Mouse (Mus musculus) 3134 (cell line): ENCODE measurements at regions not wholly inside any gene's neighbourhood (a gene's known extent, or its start where the extent isn't known, plus 50 kb on each side); places are given as distances from the start of the nearest gene placed in this dataset.
A peak's percentile ranks its signal among the peaks of the same experiment; 100 is the strongest.

Experiments used
- DNase-seq: peaks from one replicate; pipeline ENCODE4 v3.0.0-alpha.2; 2011; ENCODE audit warnings: low spot score; ENCODE audit not compliant: insufficient read length; ENCODE audit errors: extremely low read depth

DNA sequence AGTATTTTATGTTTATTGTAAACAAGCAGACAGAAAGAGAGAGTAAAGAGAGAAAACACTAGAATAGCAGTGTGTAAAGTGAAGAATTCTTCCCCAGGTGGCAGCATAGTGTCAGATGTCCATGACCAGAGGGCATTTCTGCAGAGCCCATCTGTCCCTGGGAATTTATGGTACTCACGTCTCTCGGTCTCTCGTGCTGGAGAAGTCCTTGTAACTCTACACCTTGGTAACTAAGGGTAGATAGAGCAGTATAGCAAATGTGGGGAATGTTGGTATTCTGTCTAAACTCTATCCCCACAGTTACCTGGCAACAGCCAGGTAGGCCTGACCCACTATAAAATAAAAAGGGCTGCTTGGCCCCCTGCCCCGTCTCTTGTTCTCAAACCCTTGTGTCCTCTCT lies 122.5 kb upstream of the Tsc22d1 start:
- no peak for DNase-seq

- no peak for DNase-seq
Measured at GRCm38 (mm10) chr14:76295411-76296169, 119.2 kb upstream of the Tsc22d1 start.

GRCm38 (mm10) chr14:76297864-76298263 lies 116.9 kb upstream of the Tsc22d1 start:
- no peak for DNase-seq

- DNase-seq: no peak
Measured at GRCm38 (mm10) chr14:76302322-76302991, 112.3 kb upstream of the Tsc22d1 start.

- no peak for DNase-seq
Measured at GRCm38 (mm10) chr14:76307603-76308002, 107.2 kb upstream of the Tsc22d1 start.

- DNase-seq: no peak
Measured at GRCm38 (mm10) chr14:76308188-76308812, 106.5 kb upstream of the Tsc22d1 start.

- no peak for DNase-seq
Measured at GRCm38 (mm10) chr14:76309606-76310005, 105.2 kb upstream of the Tsc22d1 start.

DNA sequence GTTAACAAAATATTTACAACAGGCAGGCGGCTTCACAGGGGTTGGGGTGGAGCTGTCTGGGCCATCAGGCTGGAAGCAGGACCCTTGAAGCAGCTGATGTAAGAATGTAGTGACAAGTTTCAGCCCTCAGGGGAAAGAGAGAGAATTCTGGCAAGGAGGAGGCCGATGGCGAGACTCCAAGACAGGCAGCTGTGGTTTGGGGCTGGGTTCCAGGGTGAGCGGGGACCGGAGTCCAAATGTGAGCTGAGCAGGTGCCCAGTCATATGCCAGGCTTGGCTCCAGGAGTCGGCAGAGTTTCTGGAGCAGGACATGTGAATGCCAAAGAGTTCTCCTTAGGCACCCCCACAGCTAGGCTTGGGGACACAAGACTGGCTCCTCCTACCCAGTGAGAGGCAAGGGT lies 104.5 kb upstream of the Tsc22d1 start:
- DNase-seq: peak; percentile 84

DNA sequence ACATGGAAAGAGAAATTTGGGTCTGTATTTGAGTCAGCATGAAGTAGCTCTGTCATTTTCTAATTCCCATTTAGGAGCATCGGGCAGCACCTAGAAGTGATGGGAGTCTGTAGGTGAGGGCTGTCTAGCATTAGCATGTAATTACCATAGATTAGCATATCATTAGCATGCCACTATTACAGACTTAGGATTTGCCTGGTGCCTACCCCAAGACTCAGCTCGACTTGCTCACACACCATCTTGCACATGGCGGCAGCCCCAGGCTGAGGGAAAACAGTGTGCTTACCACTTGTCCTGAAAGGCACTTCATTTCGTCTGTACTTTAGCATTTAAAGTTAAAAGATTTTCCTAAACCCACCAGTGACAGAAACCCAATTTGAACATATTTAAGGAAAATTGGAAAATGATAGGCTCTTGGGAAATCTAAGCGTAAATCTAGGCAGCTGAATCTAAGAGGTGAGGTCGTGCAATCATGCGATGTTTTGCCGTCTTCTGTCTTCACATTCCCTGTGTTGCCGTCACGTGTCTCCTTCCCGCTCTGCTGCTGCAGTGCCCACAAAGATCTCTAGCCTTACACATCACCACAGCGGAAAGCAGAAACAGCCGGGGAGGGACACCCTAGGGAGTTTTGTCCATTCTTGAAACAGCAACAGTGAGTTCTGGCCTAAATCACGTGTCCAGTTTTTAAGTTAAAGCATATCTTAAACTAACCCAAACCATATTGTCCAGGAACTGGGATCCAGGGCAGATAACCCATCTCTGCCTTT lies 101.2 kb upstream of the Tsc22d1 start:
- DNase-seq: no peak

DNA sequence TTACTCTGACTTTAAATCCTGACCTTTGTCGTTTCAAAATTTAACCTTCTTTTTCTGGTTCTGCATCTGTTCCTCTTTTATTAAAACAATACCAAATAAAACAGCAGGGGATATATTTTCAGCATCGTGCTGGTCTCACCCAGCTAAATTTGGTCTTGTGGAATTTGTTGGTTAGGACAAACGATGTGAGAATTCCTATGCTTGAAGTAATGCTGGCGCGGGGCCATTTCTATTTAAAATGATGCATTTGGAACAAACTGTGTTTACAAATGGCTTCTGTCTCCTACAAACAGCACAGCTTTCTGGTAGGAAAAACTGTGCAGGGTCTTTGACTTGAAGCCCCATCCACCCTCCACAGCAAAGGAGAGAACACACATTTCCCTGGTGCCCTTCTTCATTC lies 96.3 kb upstream of the Tsc22d1 start:
- peak; percentile 15 for DNase-seq

- no peak for DNase-seq
Measured at GRCm38 (mm10) chr14:76324246-76324645, 90.5 kb upstream of the Tsc22d1 start.

DNA sequence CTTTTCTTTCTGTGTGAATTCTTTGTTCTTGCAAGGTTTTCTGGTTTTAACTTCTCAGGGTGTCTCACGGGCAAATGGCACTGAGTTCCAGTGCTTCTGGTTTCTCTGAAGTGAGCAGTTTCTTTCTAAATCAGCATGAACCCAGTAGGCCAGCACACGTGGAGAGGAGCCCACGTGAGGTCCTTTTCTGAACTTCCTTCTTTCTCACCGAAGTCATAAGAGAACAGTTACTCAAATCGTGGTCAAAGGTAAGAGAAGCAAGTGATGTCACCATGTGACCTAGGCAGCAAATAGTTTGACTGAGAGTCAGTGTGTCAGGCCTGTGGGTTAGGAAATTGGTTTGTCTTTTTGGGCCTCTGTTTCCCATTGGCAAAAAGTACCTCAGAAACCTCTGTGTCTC lies 84.8 kb upstream of the Tsc22d1 start:
- no peak for DNase-seq

DNA sequence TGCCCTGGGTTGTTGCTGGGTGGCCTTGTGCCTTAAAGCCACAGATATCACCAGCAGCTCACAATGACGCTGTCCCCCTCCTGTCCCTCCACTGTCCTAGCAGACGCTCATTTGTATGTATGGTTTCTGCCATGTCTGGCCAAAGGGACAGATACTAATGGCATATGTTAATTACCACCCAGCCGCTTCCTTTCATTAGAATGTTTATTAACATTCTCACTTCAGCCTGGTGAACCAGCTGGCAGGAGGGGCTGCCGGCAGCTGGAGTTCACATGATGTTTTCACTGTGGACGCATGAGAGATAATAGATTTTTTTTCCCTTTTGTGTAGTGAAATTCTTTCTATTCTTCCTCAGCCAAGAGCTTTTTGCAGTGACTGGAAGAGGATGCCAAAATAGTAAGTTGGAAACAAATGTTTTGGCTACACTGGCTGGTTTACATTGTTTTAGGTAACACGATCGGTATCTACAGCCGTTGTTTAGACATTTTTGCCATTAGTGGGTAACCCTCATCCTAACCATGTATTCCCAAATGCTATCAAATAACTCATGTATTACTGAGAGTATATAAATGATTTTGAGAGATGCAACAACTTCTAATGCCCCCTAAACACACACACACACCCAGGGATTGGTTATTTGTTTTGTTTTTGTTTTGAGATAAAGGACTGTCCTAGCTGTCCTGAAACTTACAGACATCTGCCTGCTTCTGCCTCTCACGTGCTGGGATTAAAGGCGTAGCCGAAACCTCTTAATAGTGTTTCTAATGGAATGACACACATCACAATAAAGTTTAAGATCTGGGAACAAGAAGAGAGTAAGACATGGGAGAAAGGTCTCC lies 83.0 kb upstream of the Tsc22d1 start:
- no peak for DNase-seq

DNA sequence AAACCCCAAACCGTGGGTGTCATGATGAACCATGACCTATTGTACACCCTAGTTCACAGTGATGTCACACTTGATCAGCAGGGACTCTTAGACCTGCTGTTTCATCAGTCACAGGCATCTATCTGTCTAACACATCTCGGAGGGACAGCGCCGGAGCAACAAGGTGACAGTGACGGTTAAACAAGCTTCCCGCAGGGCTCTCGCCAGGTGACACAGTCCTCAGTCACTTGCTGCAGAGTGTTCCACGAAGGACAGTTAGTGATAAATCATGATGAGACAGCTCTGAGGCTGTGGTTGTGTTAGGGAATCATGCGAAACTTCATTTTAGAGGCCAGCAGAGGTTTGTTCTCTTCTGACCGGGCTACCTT lies 82.4 kb upstream of the Tsc22d1 start:
- DNase-seq: no peak

DNA sequence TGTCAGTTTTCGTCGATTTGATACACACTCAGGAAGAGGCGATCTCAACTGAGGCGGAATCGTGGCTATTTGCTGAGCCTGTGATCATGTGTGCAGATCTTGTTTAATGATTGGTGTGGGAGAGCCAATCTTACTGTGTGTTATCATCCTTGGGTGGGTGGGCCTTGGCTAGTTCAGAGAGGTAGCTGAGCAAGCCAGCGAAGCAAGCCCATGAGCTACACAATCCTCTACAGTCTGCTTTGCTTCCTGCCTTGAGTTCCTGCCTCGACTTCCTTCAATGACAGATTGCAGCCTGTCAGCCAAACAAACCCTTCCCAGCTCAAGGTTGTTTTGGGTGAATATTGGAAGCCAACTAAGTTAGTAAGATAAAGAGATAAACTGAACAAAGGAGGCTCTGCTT lies 74.0 kb upstream of the Tsc22d1 start:
- DNase-seq: no peak

DNA sequence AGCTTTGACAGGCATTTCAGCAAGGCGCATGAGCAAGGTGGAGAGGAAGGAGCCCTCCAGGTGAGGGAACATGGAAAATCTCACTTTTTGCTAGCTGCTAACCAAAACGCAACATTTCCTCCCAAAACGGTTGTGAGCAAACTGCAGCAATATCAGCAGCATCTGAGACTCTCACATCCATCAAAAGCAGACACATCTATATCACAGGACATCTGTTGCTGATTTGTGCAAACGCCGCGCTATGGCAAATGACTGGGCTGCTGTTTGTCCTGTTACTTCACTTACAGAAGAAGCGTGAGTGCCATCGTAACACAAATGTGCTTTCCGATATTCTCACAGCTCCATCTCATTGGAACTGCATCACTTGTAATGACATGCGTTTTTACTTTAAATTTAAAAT lies 73.5 kb upstream of the Tsc22d1 start:
- no peak for DNase-seq

DNA sequence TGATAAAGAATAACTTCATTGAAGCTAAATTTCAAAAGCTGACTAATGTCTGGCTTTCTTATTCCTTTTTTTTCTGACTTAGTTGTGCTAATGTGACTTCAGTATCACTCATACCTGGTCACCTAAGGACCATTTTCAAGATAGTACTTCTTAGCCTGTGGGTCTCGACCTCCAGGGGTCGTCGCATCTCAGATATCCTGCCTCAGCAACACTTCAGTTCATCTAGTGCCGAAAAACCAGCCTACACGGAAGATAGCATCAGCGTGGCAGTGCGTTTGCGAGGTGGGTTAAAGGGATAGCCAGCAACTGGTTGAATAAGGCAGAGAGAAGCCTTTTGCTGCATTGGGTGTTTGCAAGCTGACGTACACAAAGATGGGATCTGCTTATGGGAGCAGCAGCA lies 62.9 kb upstream of the Tsc22d1 start:
- no peak for DNase-seq

GRCm38 (mm10) chr14:76356161-76356560 lies 58.6 kb upstream of the Tsc22d1 start:
- DNase-seq: no peak

- DNase-seq: no peak
Measured at GRCm38 (mm10) chr14:76359837-76360410, 54.8 kb upstream of the Tsc22d1 start.

DNA sequence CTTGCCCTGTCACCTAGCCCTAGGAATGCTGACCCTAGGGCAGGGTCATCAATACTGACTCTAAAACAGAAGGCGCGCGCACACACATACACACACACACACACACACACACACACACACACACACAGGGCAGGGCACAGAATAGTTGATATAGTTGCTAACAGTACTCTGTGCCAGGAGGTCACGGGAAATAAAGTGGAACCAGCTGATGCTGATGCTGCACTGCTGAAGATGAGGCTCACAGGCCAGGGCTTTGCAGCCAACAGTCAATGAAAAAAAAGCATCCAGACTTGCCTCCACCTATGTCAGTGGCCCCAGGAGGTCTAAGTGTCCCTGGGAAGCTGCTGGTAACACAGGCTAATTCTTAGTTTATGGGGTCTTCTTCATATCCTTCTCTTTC lies 50.7 kb upstream of the Tsc22d1 start:
- no peak for DNase-seq
